Mouse (Mus musculus) liver, adult 2 months (tissue): ENCODE results near the gene Cfdp1. TPM values are rescaled to one million over a fixed set of nuclear protein-coding genes. Genes with fewer than 3 reads are reported as not detected.
"Not testable (repeated sequence)": the region's sequence is repeated elsewhere in the genome, so short reads cannot be mapped to it uniquely, and the experiment has no call there.

ENCODE experiments used
- DNase-seq: peaks from one replicate; pipeline ENCODE4 v3.0.0-alpha.2; 2011; ENCODE audit warnings: low read depth, low spot score; ENCODE audit errors: extremely low read depth
- H3K27ac ChIP-seq: fragments of 200-500 bp; replicated peaks from 2 replicates; pipeline ENCODE4 v1.5.1; 2012; ENCODE audit warnings: low read depth, mild to moderate bottlenecking, control low read depth, inconsistent platforms, low read length; ENCODE audit not compliant: insufficient read depth
- H3K27me3 ChIP-seq: fragments of 200-500 bp; 2 replicates; pipeline ENCODE4 v1.6.1; 2012; ENCODE audit warnings: mild to moderate bottlenecking, moderate library complexity, low read length, inconsistent platforms; ENCODE audit not compliant: control insufficient read depth, insufficient read depth
- H3K36me3 ChIP-seq: fragments of 200-500 bp; 2 replicates; pipeline ENCODE4 v1.6.1; 2012; ENCODE audit warnings: low read length, inconsistent platforms; ENCODE audit not compliant: control insufficient read depth, insufficient read depth
- H3K4me1 ChIP-seq: fragments of 200-500 bp; 2 replicates; pipeline ENCODE4 v1.6.1; 2011; ENCODE audit warnings: low read length; ENCODE audit not compliant: control insufficient read depth, insufficient read depth
- H3K4me3 ChIP-seq: fragments of 200-500 bp; 2 replicates; pipeline ENCODE4 v1.5.1; 2011; ENCODE audit warnings: low read depth, mild to moderate bottlenecking, control low read depth, low read length, moderate library complexity; ENCODE audit not compliant: insufficient read depth
- H3K79me2 ChIP-seq: fragments of 200-500 bp; 2 replicates; pipeline ENCODE4 v1.6.1; 2012; ENCODE audit warnings: inconsistent platforms, mild to moderate bottlenecking, low read length, moderate library complexity; ENCODE audit not compliant: control insufficient read depth, insufficient read depth
- H3K9ac ChIP-seq: fragments of 200-500 bp; 2 replicates; pipeline ENCODE4 v1.6.1; 2012; ENCODE audit warnings: low read depth, mild to moderate bottlenecking, control low read depth, inconsistent platforms, low read length
- CTCF ChIP-seq: fragments of 200-500 bp; IDR thresholded peaks from 2 replicates; pipeline ENCODE4 v1.5.1; 2011; ENCODE audit warnings: low read depth, low read length, control low read depth
- POLR2A ChIP-seq: fragments of 200-500 bp; IDR thresholded peaks from 2 replicates; pipeline ENCODE4 v1.6.1; 2011; ENCODE audit warnings: low read length, control low read depth; ENCODE audit not compliant: insufficient read depth; ENCODE audit errors: extremely low read depth
- WGBS: fragments of 180-500 bp; shearing (Covaris S2); methylation state at CpG from one replicate; pipeline ENCODE4 v1.1.7; 2018; 5-methylcytosine and 5-hydroxymethylcytosine counted together
- polyA plus RNA-seq: library from polyadenylated mRNA; depleted of rRNA; stranded (reverse); fragments of >200 nt; gene quantifications from 2 replicates; pipeline ENCODE4 v1.2.3, GENCODE M21; 2012
- total RNA-seq: library from RNA; depleted of rRNA; stranded (reverse); fragments of >200 nt; gene quantifications from 2 replicates; pipeline ENCODE4 v1.2.3, GENCODE M21; 2014

Cfdp1 gene
- total and polyA plus RNA-seq, 2 experiments: 3.8 to 40.7 TPM

DNA sequence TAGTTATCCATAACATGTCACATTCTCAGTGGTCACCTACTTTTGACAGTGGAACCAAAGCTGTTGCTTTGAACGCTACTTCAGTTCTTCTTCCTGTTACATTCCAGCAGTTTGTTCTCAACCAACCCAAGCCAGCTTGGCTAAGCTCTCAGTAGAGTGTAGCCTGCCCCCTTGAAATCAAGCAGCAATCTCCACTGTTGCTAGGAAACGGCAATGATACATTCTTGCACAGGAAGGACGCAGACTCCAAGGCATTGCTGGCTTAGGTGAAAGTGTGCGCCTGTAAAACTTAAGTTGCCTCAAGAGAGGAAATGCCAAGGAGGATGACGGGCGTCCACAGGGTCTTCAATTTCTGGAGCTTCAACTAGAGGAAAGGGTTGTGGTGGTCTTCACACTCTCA, 11.8 kb upstream of the Cfdp1 start:
- no peak overlapping the region for H3K4me3 ChIP-seq
- H3K4me1 ChIP-seq: no peaks in the 10 kb centered on the region
- no peak overlapping the region for H3K9ac ChIP-seq
- WGBS: 85% methylated on average over 6 of the region's 6 CpGs
- H3K36me3 ChIP-seq: peaks cover 10% of the 10 kb centered on the region
- TF ChIP-seq CTCF: no peak
- TF ChIP-seq POLR2A: no peak
- H3K79me2 ChIP-seq: no peaks in the 10 kb centered on the region
- no peak overlapping the region for H3K27ac ChIP-seq
- H3K27me3 ChIP-seq: no peaks in the 10 kb centered on the region
- DNase-seq: no peak

GRCm38 (mm10) chr8:111865130-111865852, 11.2 kb upstream of the Cfdp1 start:
- TF ChIP-seq CTCF: no peak
- no peak for TF ChIP-seq POLR2A
- no peak overlapping the region for H3K27ac ChIP-seq
- no peaks in the 10 kb centered on the region for H3K79me2 ChIP-seq
- H3K27me3 ChIP-seq: no peaks in the 10 kb centered on the region
- H3K9ac ChIP-seq: no peak overlapping the region
- 90% methylated on average over 8 of the region's 8 CpGs for WGBS
- DNase-seq: no peak
- no peak overlapping the region for H3K4me3 ChIP-seq
- peaks cover 10% of the 10 kb centered on the region for H3K36me3 ChIP-seq
- no peaks in the 10 kb centered on the region for H3K4me1 ChIP-seq

DNA sequence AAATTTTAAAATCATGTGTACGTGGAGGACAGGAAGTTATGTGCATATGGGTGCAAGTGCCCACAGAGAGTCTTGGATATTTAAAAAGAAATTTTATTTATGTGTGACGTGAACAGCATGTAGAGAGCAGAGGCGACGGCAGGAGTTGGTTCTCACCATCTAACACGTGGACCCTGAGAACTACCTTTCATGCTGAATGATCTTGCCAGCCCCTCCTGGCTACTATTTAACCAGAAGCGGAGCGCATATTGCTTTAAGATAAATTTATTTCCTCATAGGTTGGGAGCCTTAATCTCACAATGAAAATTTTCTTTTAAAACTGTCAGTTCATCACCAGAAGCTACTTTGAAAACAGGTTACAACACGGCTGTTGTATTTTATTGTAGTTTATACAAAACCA, 10.6 kb upstream of the Cfdp1 start:
- Histone ChIP-seq H3K4me3 (no peak overlapping the region), H3K27me3 (no peaks in the 10 kb centered on the region), H3K27ac (no peak overlapping the region), H3K79me2 (no peaks in the 10 kb centered on the region), H3K36me3 (peaks cover 10% of the 10 kb centered on the region), H3K9ac (no peak overlapping the region), H3K4me1 (no peaks in the 10 kb centered on the region)
- TF ChIP-seq POLR2A (no peak), CTCF (no peak)
- DNase-seq: no peak
- WGBS: 91% methylated on average over 8 of the region's 8 CpGs

- 76% methylated on average over 4 of the region's 4 CpGs for WGBS
- no peak for TF ChIP-seq POLR2A
- TF ChIP-seq CTCF: no peak
- Histone ChIP-seq H3K79me2 (no peaks in the 10 kb centered on the region), H3K27ac (no peak overlapping the region), H3K27me3 (no peaks in the 10 kb centered on the region), H3K4me1 (no peaks in the 10 kb centered on the region), H3K4me3 (no peak overlapping the region), H3K9ac (no peak overlapping the region), H3K36me3 (peaks cover 10% of the 10 kb centered on the region)
- no peak for DNase-seq
These were observed 9.2 kb upstream of the Cfdp1 start for GRCm38 (mm10) chr8:111863280-111863679.

DNA sequence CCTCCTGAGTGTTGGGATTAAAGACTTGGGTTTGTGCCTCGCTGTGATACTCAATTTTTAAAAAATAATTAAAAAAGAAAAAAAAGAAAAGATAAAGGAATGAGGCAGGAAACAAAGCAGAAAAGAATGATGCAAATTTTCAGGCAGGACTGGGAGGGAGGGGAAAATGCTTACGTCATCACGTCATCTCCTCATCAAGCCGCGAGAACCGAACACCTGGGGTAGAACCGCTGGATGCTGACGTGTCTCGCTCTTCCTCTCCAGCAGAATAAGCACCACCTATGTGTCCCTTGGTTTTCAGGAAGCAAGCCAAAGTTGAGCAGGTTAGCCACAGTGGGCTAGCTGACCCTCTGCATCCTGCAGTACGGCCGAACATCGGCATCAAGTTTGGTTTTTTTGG, 1.9 kb upstream of the Cfdp1 start:
- no peak for DNase-seq
- 94% methylated on average over 12 of the region's 12 CpGs for WGBS

GRCm38 (mm10) chr8:111853219-111853618, 872 bp downstream of the Cfdp1 start:
- WGBS: 49% methylated on average over 12 of the region's 12 CpGs
- not testable (repeated sequence) for H3K27me3 ChIP-seq, H3K4me1 ChIP-seq, DNase-seq, H3K36me3 ChIP-seq, H3K27ac ChIP-seq, H3K9ac ChIP-seq, H3K4me3 ChIP-seq
- H3K79me2 ChIP-seq: peaks cover 29% of the 10 kb centered on the region

More for the DNA sequence above, 1.9 kb upstream of the Cfdp1 start:
- Histone ChIP-seq H3K79me2 (peaks cover 16% of the 10 kb centered on the region), H3K36me3 (no peaks in the 10 kb centered on the region), H3K4me3 (no peak overlapping the region), H3K4me1 (peaks cover 5% of the 10 kb centered on the region), H3K27ac (no peak overlapping the region), H3K9ac (no peak overlapping the region), H3K27me3 (no peaks in the 10 kb centered on the region)
- TF ChIP-seq POLR2A (no peak), CTCF (no peak)
